ENCODE assay signal across 10 mouse cellular contexts in genomic region chr13:97441803-97442202, GRCm38 (mm10).
DNase-seq lines count a peak whose midpoint lies in the region; ATAC-seq lines count a peak whose summit lies in the region.
"Had no signal": no experiment of that assay in that cellular context is flagged by ENCODE, and none has a peak within 500 bp of the region (broad histone marks: within the 10 kb centered on the region; RNA-seq: fewer than 3 reads in every experiment).

No protein-coding gene starts in this region.

- no peak overlapping the region for H3K9ac ChIP-seq in kidney, embryonic 15.5 days
- no peak overlapping the region for H3K9ac ChIP-seq in hindbrain, embryonic 13.5 days
- H3K9ac ChIP-seq in stomach, embryonic 16.5 days (ENCODE audit: low read length): no peak overlapping the region
- H3K9ac ChIP-seq: limb, embryonic 12.5 days had no signal

- intact Hi-C loops in gastrocnemius, postnatal 14 days (cut with DNase I; ENCODE audit: low total_unique reads): no loop called here

- no peaks in the 10 kb centered on the region for H3K9me3 ChIP-seq in kidney, embryonic 15.5 days (replicated peaks)
- H3K9me3 ChIP-seq in hindbrain, embryonic 13.5 days: no peaks in the 10 kb centered on the region
- no peaks in the 10 kb centered on the region for H3K9me3 ChIP-seq in stomach, embryonic 16.5 days (replicated peaks; ENCODE audit: control insufficient read depth, low read length)
- H3K9me3 ChIP-seq: limb, embryonic 12.5 days had no signal

- no peaks in the 10 kb centered on the region for H3K27me3 ChIP-seq in kidney, embryonic 15.5 days
- no peaks in the 10 kb centered on the region for H3K27me3 ChIP-seq in hindbrain, embryonic 13.5 days
- no peaks in the 10 kb centered on the region for H3K27me3 ChIP-seq in stomach, embryonic 16.5 days (ENCODE audit: control insufficient read depth, insufficient read depth, low read length)

- DNase-seq in kidney, postnatal 4 days: no peak
- peak; percentile 17 for DNase-seq in thymus, postnatal 0 days (ENCODE audit: low spot score)
- DNase-seq in thymus, postnatal 10 days (ENCODE audit: low spot score in 2 of 2): no peak
- no peak for DNase-seq in gastrocnemius, postnatal 14 days
- DNase-seq: gastrocnemius, adult 2 months had no signal

- peak overlapping the region; percentile 79 for H3K27ac ChIP-seq in kidney, embryonic 15.5 days
- H3K27ac ChIP-seq in hindbrain, embryonic 13.5 days: peak overlapping the region; percentile 27; the same call in 1 of the 2 replicates
- H3K27ac ChIP-seq in stomach, embryonic 16.5 days (ENCODE audit: low read length): peak overlapping the region; percentile 5
- H3K27ac ChIP-seq: gastrocnemius, adult 2 months; limb, embryonic 12.5 days had no signal

- H3K4me1 ChIP-seq in kidney, embryonic 15.5 days: peaks cover 49% of the 10 kb centered on the region
- H3K4me1 ChIP-seq in hindbrain, embryonic 13.5 days (replicated peaks): peaks cover 53% of the 10 kb centered on the region
- peaks cover 11% of the 10 kb centered on the region for H3K4me1 ChIP-seq in stomach, embryonic 16.5 days (ENCODE audit: control insufficient read depth, insufficient read depth, low read length)

- 38% methylated on average over 2 of the region's 2 CpGs for WGBS in kidney, embryonic 15.5 days
- 56% methylated on average over 2 of the region's 2 CpGs for WGBS in hindbrain, embryonic 13.5 days
- WGBS in stomach, embryonic 16.5 days: 38% methylated on average over 2 of the region's 2 CpGs

- ATAC-seq in kidney, embryonic 15.5 days (replicated peaks; ENCODE audit: low FRiP score): no peak
- no peak for ATAC-seq in hindbrain, embryonic 13.5 days (ENCODE audit: low FRiP score)
- ATAC-seq in stomach, embryonic 16.5 days (ENCODE audit: insufficient read depth, low FRiP score): no peak
- no peak for ATAC-seq in megakaryocyte progenitor cell, adult 5-6 weeks (replicated peaks; ENCODE audit: poor library complexity)

- no peak overlapping the region for H3K4me3 ChIP-seq in kidney, embryonic 15.5 days (replicated peaks)
- H3K4me3 ChIP-seq in hindbrain, embryonic 13.5 days: no peak overlapping the region
- H3K4me3 ChIP-seq in stomach, embryonic 16.5 days (replicated peaks; ENCODE audit: low read length): no peak overlapping the region
- H3K4me3 ChIP-seq: gastrocnemius, adult 2 months; limb, embryonic 12.5 days had no signal

- H3K4me2 ChIP-seq in kidney, embryonic 15.5 days: peak overlapping the region; percentile 20; the same call in 1 of the 2 replicates
- H3K4me2 ChIP-seq in hindbrain, embryonic 13.5 days: no peak overlapping the region
- H3K4me2 ChIP-seq in stomach, embryonic 16.5 days (ENCODE audit: low read depth, low read length): no peak overlapping the region

- no peaks in the 10 kb centered on the region for H3K36me3 ChIP-seq in kidney, embryonic 15.5 days
- no peaks in the 10 kb centered on the region for H3K36me3 ChIP-seq in hindbrain, embryonic 13.5 days
- H3K36me3 ChIP-seq in stomach, embryonic 16.5 days (ENCODE audit: control insufficient read depth, insufficient read depth, low read length): no peaks in the 10 kb centered on the region
- H3K36me3 ChIP-seq: limb, embryonic 12.5 days had no signal

Comparison
In these comparisons a context has a peak if more than half of its experiments do, and no peak if none do; other contexts are left out.
1. H3K27ac ChIP-seq: peak in every context shown above with its lines; median percentile 79 in kidney, embryonic 15.5 days; 27 in hindbrain, embryonic 13.5 days; 5 in stomach, embryonic 16.5 days.